Mouse (Mus musculus) megakaryocyte, embryonic 14.5 days (primary cell): ENCODE data around the gene Olfr464.

Experiments used
- FLI1 ChIP-seq: IDR thresholded peaks from 2 replicates; pipeline ENCODE4 v1.6.1; 2012; ENCODE audit warnings: low read length, inconsistent platforms, mixed read lengths
- GATA1 ChIP-seq: IDR thresholded peaks from 3 replicates; pipeline ENCODE4 v1.6.1; 2012; ENCODE audit warnings: mixed read lengths, low read length, inconsistent platforms, borderline replicate concordance

DNA sequence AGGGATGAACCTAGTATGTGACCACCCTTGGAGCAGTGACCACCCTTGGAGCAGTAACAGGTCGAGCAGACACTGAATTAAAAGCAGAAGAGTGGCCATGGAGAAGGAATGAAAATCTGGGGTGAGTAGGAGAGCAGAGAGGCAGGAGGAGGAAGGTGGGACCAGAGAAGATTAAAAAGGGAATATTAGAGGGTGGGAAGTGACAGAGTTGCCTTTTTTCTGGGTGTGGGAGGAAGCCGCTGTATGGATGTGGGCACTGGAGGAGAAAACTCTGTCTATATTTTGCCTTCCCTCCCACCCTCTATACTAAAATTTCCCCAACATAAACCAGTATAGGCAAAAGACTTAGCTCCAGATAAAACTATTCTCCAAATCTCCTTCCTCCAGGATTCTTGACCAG is 466 bp downstream of the Olfr464 start:
- TF ChIP-seq GATA1 (no peak), FLI1 (no peak)
